Mouse (Mus musculus) heart, embryonic 14.5 days (tissue): ENCODE data around the gene Tspan5. TPM values are rescaled to one million over a fixed set of nuclear protein-coding genes. Genes with fewer than 3 reads are reported as not detected.

Experiments used
- ATAC-seq: fragments of 200-750 bp; cut with Nextera tagmentation; 2 replicates; pipeline ENCODE4 v1.8.0; 2017; ENCODE audit warnings: low read depth, moderate TSS enrichment; ENCODE audit not compliant: insufficient number of reproducible peaks, insufficient read depth, low FRiP score
- H3K27ac ChIP-seq, 2 experiments: fragments of 200-500 bp in 1 of 2; fragments of 300-500 bp in 1 of 2; sonication (generic) in 1 of 2; replicated peaks in 1 of 2; 2 replicates each; pipeline ENCODE4 v1.5.1; 2012 to 2014; ENCODE audit warnings: low read depth in 2 of 2, low read length in 2 of 2, control low read depth in 1 of 2, mild to moderate bottlenecking in 1 of 2, mixed read lengths in 1 of 2; ENCODE audit not compliant: control insufficient read depth in 1 of 2, insufficient read depth in 1 of 2
- H3K27me3 ChIP-seq: fragments of 300-500 bp; sonication (generic); 2 replicates; pipeline ENCODE4 v1.6.1; 2014; ENCODE audit warnings: mild to moderate bottlenecking, low read length, control low read depth; ENCODE audit not compliant: control insufficient read depth, insufficient read depth
- H3K36me3 ChIP-seq: fragments of 300-500 bp; sonication (generic); 2 replicates; pipeline ENCODE4 v1.6.1; 2014; ENCODE audit warnings: mild to moderate bottlenecking, control low read depth, low read length, mixed read lengths; ENCODE audit not compliant: control insufficient read depth, insufficient read depth
- H3K4me1 ChIP-seq, 2 experiments: fragments of 200-500 bp in 1 of 2; fragments of 300-500 bp in 1 of 2; sonication (generic) in 1 of 2; 2 replicates each; pipeline ENCODE4 v1.6.1; 2012 to 2014; ENCODE audit warnings: low read length in 2 of 2, control low read depth in 1 of 2, mixed read lengths in 1 of 2; ENCODE audit not compliant: control insufficient read depth in 2 of 2, insufficient read depth in 2 of 2
- H3K4me2 ChIP-seq: fragments of 300-500 bp; sonication (generic); 2 replicates; pipeline ENCODE4 v1.6.1; 2014; ENCODE audit warnings: mild to moderate bottlenecking, low read length
- H3K4me3 ChIP-seq, 2 experiments: fragments of 200-500 bp in 1 of 2; fragments of 300-500 bp in 1 of 2; sonication (generic) in 1 of 2; 2 replicates each; pipeline ENCODE4 v1.5.1; 2012 to 2014; ENCODE audit warnings: low read length in 2 of 2, mild to moderate bottlenecking in 2 of 2, control low read depth in 1 of 2, low read depth in 1 of 2, moderate library complexity in 1 of 2; ENCODE audit not compliant: control insufficient read depth in 1 of 2, insufficient read depth in 1 of 2
- H3K9ac ChIP-seq: fragments of 300-500 bp; sonication (generic); 2 replicates; pipeline ENCODE4 v1.6.1; 2014; ENCODE audit warnings: mild to moderate bottlenecking, low read length
- H3K9me3 ChIP-seq: fragments of 300-500 bp; sonication (generic); 2 replicates; pipeline ENCODE4 v1.6.1; 2016; ENCODE audit warnings: low read length, control low read depth; ENCODE audit not compliant: control insufficient read depth
- WGBS: fragments of 180-500 bp; shearing (Covaris S2); extraction: QIAGEN DNeasy Blood & Tissue Kit; methylation state at CpG from one replicate; pipeline ENCODE4 v1.1.7; 2014; 5-methylcytosine and 5-hydroxymethylcytosine counted together
- polyA plus RNA-seq: library from polyadenylated mRNA; unstranded; fragments of >200 nt; fragmentation: Nextera tagmentation; extraction: Ambion mirVana; gene quantifications from 2 replicates; pipeline ENCODE4 v1.2.1, GENCODE M21; 2014

Gene Tspan5
- polyA plus RNA-seq, 1 experiment from 2014 or later = 17.4 TPM

DNA sequence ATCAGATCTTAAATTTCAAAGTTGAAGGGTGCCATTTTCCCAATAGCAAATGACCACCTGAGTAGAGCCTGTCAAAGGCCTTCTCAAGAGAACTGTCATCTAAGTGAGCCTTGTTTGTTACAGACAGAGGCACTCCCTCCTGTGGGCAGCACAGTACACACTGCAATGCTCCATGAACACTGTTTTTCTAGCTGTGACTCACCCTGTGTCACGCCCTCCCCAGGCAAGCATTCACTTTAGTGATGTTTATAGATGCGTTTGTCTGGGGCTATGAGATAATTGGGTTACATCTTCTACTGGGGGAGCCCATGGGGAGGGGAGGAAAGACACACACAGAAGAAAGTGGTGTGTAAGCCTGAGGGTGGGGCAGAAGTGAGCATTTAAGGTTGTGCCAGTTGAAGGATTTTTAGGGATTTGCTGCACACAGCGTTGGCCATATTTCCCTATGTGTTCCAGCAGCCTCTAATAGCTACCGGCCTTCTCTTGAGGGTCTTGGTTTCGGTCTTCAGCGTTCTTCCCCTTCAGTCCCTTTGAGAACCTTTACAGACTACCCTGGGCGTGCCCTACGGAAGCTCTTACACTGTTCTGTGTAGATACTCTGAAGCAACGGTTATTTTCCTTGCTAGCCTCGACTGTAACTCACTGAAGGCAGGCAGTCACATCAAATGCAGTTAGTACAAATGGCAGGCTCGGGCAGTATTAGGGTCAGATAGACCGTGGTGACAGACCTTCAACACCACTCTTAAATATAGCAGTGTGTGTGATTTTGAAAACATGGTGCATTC lies 29.7 kb downstream of the Tspan5 start:
- no peaks in the 10 kb centered on the region for H3K36me3 ChIP-seq
- H3K9me3 ChIP-seq = no peaks in the 10 kb centered on the region
- WGBS = 79% methylated on average over 12 of the region's 12 CpGs
- peaks cover 3 to 7% of the 10 kb centered on the region in 2 experiments; a peak in 3 of 4 replicates for H3K4me1 ChIP-seq
- H3K27me3 ChIP-seq = no peaks in the 10 kb centered on the region
- H3K4me2 ChIP-seq = no peak overlapping the region
- no peak for ATAC-seq
- H3K9ac ChIP-seq = no peak overlapping the region
- no peak overlapping the region for H3K4me3 ChIP-seq
- no peak overlapping the region for H3K27ac ChIP-seq

DNA sequence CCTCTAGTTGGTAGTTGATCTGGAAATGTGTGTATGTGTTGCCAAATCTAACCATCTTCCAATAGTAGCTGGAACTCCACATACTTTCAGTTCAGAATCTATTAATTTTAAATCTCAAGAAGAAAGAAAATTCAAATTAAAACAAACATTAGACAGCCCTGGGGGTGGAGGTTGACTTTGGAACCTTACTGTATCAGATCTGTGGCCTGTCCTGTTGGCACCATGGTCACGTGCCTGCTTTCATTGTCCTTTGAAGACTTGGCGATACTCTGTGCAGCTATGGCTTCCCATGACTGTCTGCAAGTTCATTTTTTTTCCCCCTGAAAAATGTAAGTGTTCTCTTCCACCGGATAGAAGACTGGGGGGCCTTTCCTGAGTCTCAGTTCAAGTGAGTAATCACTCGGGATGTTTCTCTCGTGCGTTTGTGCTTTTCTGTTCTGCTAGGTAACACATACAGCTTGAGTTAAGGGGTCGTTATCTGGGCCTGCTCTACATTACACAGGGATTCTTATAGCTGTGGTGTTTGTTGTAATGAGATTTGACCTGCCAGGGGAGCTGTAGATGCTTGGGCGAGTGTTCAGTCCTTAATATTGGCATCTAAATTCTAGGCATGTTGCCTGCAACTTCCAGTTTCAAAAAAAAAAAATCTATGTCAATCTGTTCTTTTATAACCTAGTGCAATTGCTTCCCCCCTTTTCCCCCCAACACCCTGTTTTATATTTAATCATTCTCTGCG lies 32.0 kb downstream of the Tspan5 start:
- Histone ChIP-seq H3K27me3 (no peaks in the 10 kb centered on the region), H3K36me3 (no peaks in the 10 kb centered on the region), H3K4me2 (no peak overlapping the region), H3K4me1 (no peaks in the 10 kb centered on the region), H3K4me3 (no peak overlapping the region), H3K9me3 (no peaks in the 10 kb centered on the region), H3K27ac (no peak overlapping the region), H3K9ac (no peak overlapping the region)
- WGBS = 55% methylated on average over 9 of the region's 9 CpGs
- no peak for ATAC-seq

DNA sequence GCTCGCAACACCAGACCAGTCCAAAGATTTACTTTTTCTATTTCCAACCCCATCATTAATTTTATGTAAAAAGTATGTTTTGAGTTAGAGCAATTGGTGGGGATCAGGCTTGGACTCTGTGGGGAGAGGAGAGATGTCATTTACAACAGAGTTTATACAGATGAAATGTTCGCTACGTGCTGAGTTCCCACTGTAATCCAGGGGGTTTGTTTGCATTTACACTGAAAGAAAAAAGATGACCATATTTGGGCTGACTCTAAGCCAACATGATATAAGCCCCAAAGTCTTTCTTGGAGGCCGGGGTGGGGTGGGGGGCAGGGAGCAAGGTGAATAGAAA lies 32.6 kb downstream of the Tspan5 start:
- ATAC-seq = no peak
- Histone ChIP-seq H3K4me2 (no peak overlapping the region), H3K36me3 (no peaks in the 10 kb centered on the region), H3K4me3 (no peak overlapping the region), H3K27ac (no peak overlapping the region), H3K9me3 (no peaks in the 10 kb centered on the region), H3K9ac (no peak overlapping the region), H3K27me3 (no peaks in the 10 kb centered on the region), H3K4me1 (peaks cover 5% of the 10 kb centered on the region in 2 experiments; a peak in 3 of 4 replicates)
- 86% methylated on average over 4 of the region's 4 CpGs for WGBS

GRCm38 (mm10) chr3:138775926-138776715 lies 34.1 kb downstream of the Tspan5 start:
- Histone ChIP-seq H3K27ac (no peak overlapping the region), H3K9me3 (no peaks in the 10 kb centered on the region), H3K27me3 (no peaks in the 10 kb centered on the region), H3K9ac (no peak overlapping the region), H3K4me3 (no peak overlapping the region), H3K4me1 (peaks cover 6 to 10% of the 10 kb centered on the region in 2 experiments; a peak in 3 of 4 replicates), H3K4me2 (no peak overlapping the region), H3K36me3 (no peaks in the 10 kb centered on the region)
- ATAC-seq = no peak
- 63% methylated on average over 7 of the region's 7 CpGs for WGBS

DNA sequence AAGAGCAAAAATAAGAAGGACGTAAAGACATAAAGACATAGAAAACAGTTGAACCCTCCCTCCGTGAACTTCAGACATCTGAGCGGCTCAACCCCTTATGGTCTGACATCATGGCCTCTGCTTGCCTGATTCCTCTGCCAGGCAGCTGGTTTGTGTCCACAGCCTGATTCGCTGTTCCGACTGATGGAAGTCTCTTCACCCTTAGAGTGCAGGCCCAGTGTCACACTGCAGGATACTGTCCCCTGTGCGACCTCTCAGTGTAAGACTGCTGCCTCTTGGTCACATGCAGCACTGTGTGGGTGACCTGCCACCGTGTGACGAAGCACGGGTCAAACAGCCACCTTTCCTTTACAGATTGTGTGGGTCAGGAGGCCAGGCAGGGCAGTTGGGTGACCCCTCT lies 39.5 kb downstream of the Tspan5 start:
- 42% methylated on average over 9 of the region's 9 CpGs for WGBS
- Histone ChIP-seq H3K4me2 (no peak overlapping the region), H3K9me3 (no peaks in the 10 kb centered on the region), H3K4me3 (no peak overlapping the region), H3K36me3 (no peaks in the 10 kb centered on the region), H3K4me1 (peaks cover 10 to 14% of the 10 kb centered on the region in 2 experiments), H3K9ac (no peak overlapping the region), H3K27ac (no peak overlapping the region), H3K27me3 (no peaks in the 10 kb centered on the region)
- ATAC-seq = no peak

GRCm38 (mm10) chr3:138783859-138784640 lies 42.1 kb downstream of the Tspan5 start:
- peaks cover 10 to 14% of the 10 kb centered on the region in 2 experiments for H3K4me1 ChIP-seq
- 80% methylated on average over 19 of the region's 19 CpGs for WGBS
- no peaks in the 10 kb centered on the region for H3K27me3 ChIP-seq
- H3K4me3 ChIP-seq = no peak overlapping the region
- H3K9ac ChIP-seq = no peak overlapping the region
- H3K4me2 ChIP-seq = no peak overlapping the region
- no peaks in the 10 kb centered on the region for H3K9me3 ChIP-seq
- no peak for ATAC-seq
- no peak overlapping the region for H3K27ac ChIP-seq
- H3K36me3 ChIP-seq = no peaks in the 10 kb centered on the region

DNA sequence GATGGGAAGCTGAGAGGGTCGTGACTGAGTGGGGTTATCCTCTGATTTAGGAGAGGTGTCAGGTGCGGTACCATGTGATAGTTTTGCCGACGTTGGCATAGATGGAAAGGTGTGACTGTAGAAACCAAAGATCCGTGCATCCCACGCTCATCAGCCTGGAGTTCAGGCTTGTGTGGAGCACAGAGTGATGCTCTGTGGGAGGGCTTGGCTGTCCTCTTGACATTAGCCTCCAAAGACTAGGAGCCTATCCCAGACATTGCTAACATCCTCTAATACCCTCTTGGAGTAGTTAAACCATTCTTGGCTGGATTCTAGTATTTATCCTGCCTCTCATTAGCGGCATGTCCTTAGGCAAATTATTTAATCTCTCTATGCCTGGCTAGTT lies 42.6 kb downstream of the Tspan5 start:
- H3K9ac ChIP-seq = no peak overlapping the region
- no peaks in the 10 kb centered on the region for H3K36me3 ChIP-seq
- no peaks in the 10 kb centered on the region for H3K9me3 ChIP-seq
- H3K4me1 ChIP-seq = peaks cover 6 to 9% of the 10 kb centered on the region in 2 experiments; a peak in 3 of 4 replicates
- no peak overlapping the region for H3K4me2 ChIP-seq
- H3K27me3 ChIP-seq = no peaks in the 10 kb centered on the region
- ATAC-seq = no peak
- WGBS = 91% methylated on average over 7 of the region's 7 CpGs
- no peak overlapping the region for H3K27ac ChIP-seq
- H3K4me3 ChIP-seq = no peak overlapping the region
